Comparison of ENCODE assay signal across 19 mouse cellular contexts in genomic region chr13:32480029-32480428, GRCm38 (mm10).
DNase-seq lines count a peak whose midpoint lies in the region; ATAC-seq and TF ChIP-seq lines count a peak whose summit lies in the region.
"Had no signal": no experiment of that assay in that cellular context is flagged by ENCODE, and none has a peak within 500 bp of the region (broad histone marks: within the 10 kb centered on the region; RNA-seq: fewer than 3 reads in every experiment).

No protein-coding gene starts in this region.

- H3K27me3 ChIP-seq in lung, embryonic 14.5 days (ENCODE audit: insufficient read depth, low read length), result no peaks in the 10 kb centered on the region
- no peaks in the 10 kb centered on the region for H3K27me3 ChIP-seq in embryonic facial prominence, embryonic 10.5 days (replicated peaks; ENCODE audit: low read depth, poor library complexity, severe bottlenecking)
- no peaks in the 10 kb centered on the region for H3K27me3 ChIP-seq in myocyte (ENCODE audit: control insufficient read depth, insufficient read depth, insufficient read length)
- H3K27me3 ChIP-seq: hindbrain, embryonic 15.5 days; midbrain, embryonic 13.5 days; Patski had no signal

- no peak overlapping the region for H3K27ac ChIP-seq in lung, embryonic 14.5 days (ENCODE audit: low read depth)
- H3K27ac ChIP-seq in embryonic facial prominence, embryonic 10.5 days (replicated peaks), result no peak overlapping the region
- H3K27ac ChIP-seq: hindbrain, embryonic 15.5 days; midbrain, embryonic 13.5 days had no signal

- peak; percentile 52 to 53 for DNase-seq in heart, adult 18-20 months
- no peak for DNase-seq in heart, postnatal 4 days
- peak; percentile 57 for DNase-seq in lung, embryonic 14.5 days
- DNase-seq in lung, postnatal 25 days (ENCODE audit: low spot score), result no peak
- peak; percentile 23 for DNase-seq in embryonic facial prominence, embryonic 10.5 days (ENCODE audit: low spot score)
- DNase-seq in frontal cortex, postnatal 14 days (ENCODE audit: low spot score in 2 of 2), result no peak
- DNase-seq in adrenal gland, postnatal 4 days (ENCODE audit: low spot score in 2 of 2), result no peak
- DNase-seq: B cell, adult 2 months; cerebellum, adult 8-10 months; forebrain, postnatal 0 days; liver; liver, postnatal 0 days; retina, postnatal 1 day; thymus, adult 18-20 months had no signal

- TF ChIP-seq POLR2A in myocyte (IDR thresholded peaks at IDR 0.05; ENCODE audit: insufficient read length, low read depth), result no peak

- no peaks in the 10 kb centered on the region for H3K36me3 ChIP-seq in lung, embryonic 14.5 days (ENCODE audit: insufficient read depth)
- H3K36me3 ChIP-seq in embryonic facial prominence, embryonic 10.5 days (replicated peaks), result no peaks in the 10 kb centered on the region
- no peaks in the 10 kb centered on the region for H3K36me3 ChIP-seq in myocyte (ENCODE audit: control insufficient read depth, insufficient read depth)
- H3K36me3 ChIP-seq: hindbrain, embryonic 15.5 days; midbrain, embryonic 13.5 days had no signal

- 0 out of 2 replicates have a peak, but pooled peaks cover 7% of the 10 kb centered on the region for H3K4me1 ChIP-seq in lung, embryonic 14.5 days (ENCODE audit: insufficient read depth)
- peaks cover 32% of the 10 kb centered on the region for H3K4me1 ChIP-seq in embryonic facial prominence, embryonic 10.5 days
- H3K4me1 ChIP-seq: hindbrain, embryonic 15.5 days; midbrain, embryonic 13.5 days had no signal

- 14% methylated on average over 4 of the region's 4 CpGs for WGBS in lung, embryonic 14.5 days
- WGBS in embryonic facial prominence, embryonic 10.5 days, result 22% methylated on average over 4 of the region's 4 CpGs

- no peak for ATAC-seq in lung, embryonic 14.5 days (ENCODE audit: insufficient read depth)
- ATAC-seq: forebrain, postnatal 0 days; intestine, postnatal 0 days; liver, postnatal 0 days; midbrain, embryonic 13.5 days had no signal

- H3K79me2 ChIP-seq in myocyte (ENCODE audit: control insufficient read depth, insufficient read depth), result no peaks in the 10 kb centered on the region

- no peak overlapping the region for H3ac ChIP-seq in myocyte (ENCODE audit: control insufficient read depth, insufficient read length)

- H3K9ac ChIP-seq in lung, embryonic 14.5 days, result no peak overlapping the region
- H3K9ac ChIP-seq: forebrain, postnatal 0 days; hindbrain, embryonic 15.5 days; liver, postnatal 0 days; midbrain, embryonic 13.5 days had no signal

- no peak overlapping the region for H3K4me2 ChIP-seq in lung, embryonic 14.5 days
- H3K4me2 ChIP-seq in myocyte (ENCODE audit: low read depth), result peak overlapping the region; percentile 25
- H3K4me2 ChIP-seq: hindbrain, embryonic 15.5 days; midbrain, embryonic 13.5 days had no signal

- no peaks in the 10 kb centered on the region for H3K9me3 ChIP-seq in lung, embryonic 14.5 days (ENCODE audit: low read depth, low read length)
- no peaks in the 10 kb centered on the region for H3K9me3 ChIP-seq in embryonic facial prominence, embryonic 10.5 days
- H3K9me3 ChIP-seq: hindbrain, embryonic 15.5 days; midbrain, embryonic 13.5 days had no signal

- no peak for TF ChIP-seq CTCF in lung, embryonic 14.5 days (IDR thresholded peaks at IDR 0.05; ENCODE audit: low read depth)

- no peak overlapping the region for H3K4me3 ChIP-seq in lung, embryonic 14.5 days (ENCODE audit: low read depth, low read length)
- H3K4me3 ChIP-seq in embryonic facial prominence, embryonic 10.5 days, result no peak overlapping the region
- H3K4me3 ChIP-seq in myocyte, result no peak overlapping the region
- H3K4me3 ChIP-seq: hindbrain, embryonic 15.5 days; midbrain, embryonic 13.5 days had no signal

TF ChIP-seq in myocyte, 11 proteins besides CTCF, POLR2A, EP300 and RAD21:
- TF ChIP-seq E2F4 (IDR thresholded peaks at IDR 0.05; ENCODE audit: insufficient read depth), result no peak
- no peak for TF ChIP-seq MYOD1 (IDR thresholded peaks at IDR 0.05; ENCODE audit: control insufficient read depth in 1 of 3, insufficient read length in 2 of 3, low read depth in 2 of 3)
- TF ChIP-seq USF1 (IDR thresholded peaks at IDR 0.05; ENCODE audit: low read depth), result no peak
- no peak for TF ChIP-seq MAX (IDR thresholded peaks at IDR 0.05; ENCODE audit: low read depth)
- no peak for TF ChIP-seq TCF12 (IDR thresholded peaks at IDR 0.05; ENCODE audit: insufficient read depth, poor library complexity, severe bottlenecking)
- TF ChIP-seq POLR2AphosphoS2 (IDR thresholded peaks at IDR 0.05; ENCODE audit: insufficient read length, low read depth), result no peak
- TF ChIP-seq SRF (IDR thresholded peaks at IDR 0.05; ENCODE audit: control insufficient read depth, insufficient read length, low read depth), result no peak
- TF ChIP-seq CEBPB (IDR thresholded peaks at IDR 0.05; ENCODE audit: insufficient read depth, poor library complexity, severe bottlenecking), result no peak
- TF ChIP-seq MYOG (IDR thresholded peaks at IDR 0.05; ENCODE audit: control insufficient read depth in 1 of 3, insufficient read depth in 1 of 3, insufficient read length in 2 of 3, low read depth in 2 of 3), result no peak

Comparison
In these comparisons a context has a peak if more than half of its experiments do, and no peak if none do; other contexts are left out.
1. DNase-seq: peak in heart, adult 18-20 months (2 of 2), lung, embryonic 14.5 days (single experiment) and embryonic facial prominence, embryonic 10.5 days (single experiment); none in heart, postnatal 4 days (single experiment), lung, postnatal 25 days (single experiment), frontal cortex, postnatal 14 days (0 of 2) and adrenal gland, postnatal 4 days (0 of 2).